Mouse (Mus musculus): ENCODE measurements at regions not wholly inside any gene's neighbourhood (a gene's known extent, or its start where the extent isn't known, plus 50 kb on each side); places are given as distances from the start of the nearest gene placed in this dataset.
A peak's percentile ranks its signal among the peaks of the same experiment; 100 is the strongest.

DNA sequence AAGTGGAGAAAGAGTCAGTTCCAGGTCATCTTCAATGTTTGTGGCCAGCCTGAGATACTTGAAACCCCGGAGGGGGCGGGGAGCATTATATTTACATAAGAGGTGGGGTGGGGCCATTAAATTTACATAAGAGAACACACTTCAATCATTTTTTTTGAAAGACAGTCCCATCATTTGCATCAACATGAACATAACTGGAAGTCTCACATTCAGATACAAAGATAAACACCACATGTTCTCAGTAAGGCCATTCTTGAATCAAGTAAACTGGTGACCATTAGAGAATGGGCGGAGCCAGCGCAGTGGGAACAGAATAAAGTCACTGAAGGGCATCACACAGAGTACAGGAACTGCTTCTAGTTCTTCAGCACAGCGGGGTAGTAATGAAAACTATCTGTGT, 137.2 kb downstream of the Atp23 start:
- no peaks in the 10 kb centered on the region for H3K9me3 ChIP-seq (replicated peaks; ENCODE audit: control insufficient read depth, insufficient read depth, low read length, poor library complexity, severe bottlenecking)
- H3K27me3 ChIP-seq (ENCODE audit: control insufficient read depth, insufficient read depth, low read length, poor library complexity, severe bottlenecking) = no peaks in the 10 kb centered on the region
- TF ChIP-seq EP300 (IDR thresholded peaks at IDR 0.05; ENCODE audit: insufficient read depth, low read depth, low read length) = no peak
- TF ChIP-seq POLR2A (IDR thresholded peaks at IDR 0.05; ENCODE audit: insufficient read depth, low read length) = no peak
- TF ChIP-seq CTCF (IDR thresholded peaks at IDR 0.05; ENCODE audit: low read depth, low read length) = no peak
- H3K4me3 ChIP-seq (ENCODE audit: low read depth, low read length) = no peak overlapping the region
- no peaks in the 10 kb centered on the region for H3K4me1 ChIP-seq (ENCODE audit: control insufficient read depth, insufficient read depth, low read length)
- no peak overlapping the region for H3K9ac ChIP-seq (ENCODE audit: low read depth, poor library complexity, severe bottlenecking)
- no peaks in the 10 kb centered on the region for H3K36me3 ChIP-seq (ENCODE audit: control insufficient read depth, insufficient read depth, low read length, poor library complexity, severe bottlenecking)
- no peak overlapping the region for H3K27ac ChIP-seq (ENCODE audit: insufficient read depth, low read length)

DNA sequence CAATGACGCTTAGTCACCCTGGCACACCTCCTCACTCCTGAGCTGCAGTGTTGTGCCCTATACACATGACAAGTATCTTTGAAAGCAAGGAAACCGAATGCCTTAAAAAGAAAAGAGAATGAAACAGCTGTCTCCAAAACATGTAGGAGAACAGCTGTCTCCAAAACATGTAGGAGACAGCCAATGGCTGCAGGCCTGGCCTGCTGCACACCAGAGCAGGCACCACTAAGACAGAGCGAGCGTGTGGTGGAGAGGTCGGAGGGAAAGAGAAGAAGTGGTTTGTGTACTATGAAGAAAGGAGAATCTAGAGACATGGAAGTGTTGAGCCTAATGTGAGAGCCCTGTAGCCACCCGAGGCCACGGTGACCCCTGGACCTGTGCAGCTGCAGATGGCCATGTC, 142.5 kb downstream of the Atp23 start:
- no peaks in the 10 kb centered on the region for H3K36me3 ChIP-seq (ENCODE audit: control insufficient read depth, insufficient read depth, low read length, poor library complexity, severe bottlenecking)
- no peak overlapping the region for H3K27ac ChIP-seq (ENCODE audit: insufficient read depth, low read length)
- H3K4me3 ChIP-seq (ENCODE audit: low read depth, low read length) = no peak overlapping the region
- no peaks in the 10 kb centered on the region for H3K27me3 ChIP-seq (ENCODE audit: control insufficient read depth, insufficient read depth, low read length, poor library complexity, severe bottlenecking)
- TF ChIP-seq CTCF (IDR thresholded peaks at IDR 0.05; ENCODE audit: low read depth, low read length) (no peak), EP300 (IDR thresholded peaks at IDR 0.05; ENCODE audit: insufficient read depth, low read depth, low read length) (no peak), POLR2A (IDR thresholded peaks at IDR 0.05; ENCODE audit: insufficient read depth, low read length) (no peak)
- H3K9ac ChIP-seq (ENCODE audit: low read depth, poor library complexity, severe bottlenecking) = no peak overlapping the region
- no peaks in the 10 kb centered on the region for H3K4me1 ChIP-seq (ENCODE audit: control insufficient read depth, insufficient read depth, low read length)
- H3K9me3 ChIP-seq (replicated peaks; ENCODE audit: control insufficient read depth, insufficient read depth, low read length, poor library complexity, severe bottlenecking) = no peaks in the 10 kb centered on the region

DNA sequence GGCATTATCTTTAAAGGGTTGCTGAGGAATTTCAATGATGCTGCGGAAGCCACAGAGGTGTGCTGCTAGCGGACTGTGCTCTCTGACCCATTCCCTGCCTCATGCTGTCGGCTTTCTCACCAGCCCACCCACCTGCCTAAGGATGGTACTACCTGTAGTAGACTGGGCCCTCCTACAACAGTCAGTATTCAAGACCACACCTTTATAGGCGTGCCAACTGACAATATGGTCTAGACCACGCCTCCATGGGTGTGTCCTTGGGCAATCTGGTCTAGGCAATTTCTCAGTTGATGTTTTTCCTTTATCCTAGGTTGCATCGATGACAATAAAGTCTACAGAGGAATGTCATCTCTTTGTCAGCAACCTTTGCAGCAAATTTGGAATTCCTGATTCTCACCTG, 148.0 kb downstream of the Atp23 start:
- Histone ChIP-seq H3K9me3 (replicated peaks; ENCODE audit: control insufficient read depth, insufficient read depth, low read length, poor library complexity, severe bottlenecking) (no peaks in the 10 kb centered on the region), H3K27me3 (ENCODE audit: control insufficient read depth, insufficient read depth, low read length, poor library complexity, severe bottlenecking) (no peaks in the 10 kb centered on the region), H3K9ac (ENCODE audit: low read depth, poor library complexity, severe bottlenecking) (no peak overlapping the region), H3K27ac (ENCODE audit: insufficient read depth, low read length) (no peak overlapping the region), H3K4me1 (ENCODE audit: control insufficient read depth, insufficient read depth, low read length) (peaks cover 2% of the 10 kb centered on the region), H3K36me3 (ENCODE audit: control insufficient read depth, insufficient read depth, low read length, poor library complexity, severe bottlenecking) (no peaks in the 10 kb centered on the region), H3K4me3 (ENCODE audit: low read depth, low read length) (no peak overlapping the region)
- no peak for TF ChIP-seq CTCF (IDR thresholded peaks at IDR 0.05; ENCODE audit: low read depth, low read length)
- no peak for TF ChIP-seq POLR2A (IDR thresholded peaks at IDR 0.05; ENCODE audit: insufficient read depth, low read length)
- TF ChIP-seq EP300 (IDR thresholded peaks at IDR 0.05; ENCODE audit: insufficient read depth, low read depth, low read length) = no peak

DNA sequence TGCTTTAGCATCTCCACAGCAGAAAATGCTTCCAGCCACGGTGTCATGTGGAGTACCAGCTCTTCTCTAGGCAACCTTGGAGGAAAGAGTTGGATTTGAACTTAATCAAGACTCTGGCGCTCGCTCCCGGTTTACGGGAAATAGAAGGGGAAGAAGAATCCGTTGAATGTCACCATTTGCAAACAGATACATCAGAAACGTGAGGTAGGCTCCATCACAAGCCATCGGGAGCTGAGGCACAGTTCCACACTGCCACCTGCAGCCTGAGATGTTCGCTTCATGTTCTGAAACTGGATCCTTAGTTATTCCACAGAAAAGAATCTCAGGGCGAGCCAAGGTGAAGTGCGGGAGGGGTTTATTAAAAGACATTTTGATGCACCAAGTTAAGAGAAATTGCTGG, 148.5 kb downstream of the Atp23 start:
- H3K4me3 ChIP-seq (ENCODE audit: low read depth, low read length) = no peak overlapping the region
- no peaks in the 10 kb centered on the region for H3K36me3 ChIP-seq (ENCODE audit: control insufficient read depth, insufficient read depth, low read length, poor library complexity, severe bottlenecking)
- no peaks in the 10 kb centered on the region for H3K27me3 ChIP-seq (ENCODE audit: control insufficient read depth, insufficient read depth, low read length, poor library complexity, severe bottlenecking)
- H3K4me1 ChIP-seq (ENCODE audit: control insufficient read depth, insufficient read depth, low read length) = peaks cover 2% of the 10 kb centered on the region
- H3K27ac ChIP-seq (ENCODE audit: insufficient read depth, low read length) = no peak overlapping the region
- no peaks in the 10 kb centered on the region for H3K9me3 ChIP-seq (replicated peaks; ENCODE audit: control insufficient read depth, insufficient read depth, low read length, poor library complexity, severe bottlenecking)
- no peak for TF ChIP-seq POLR2A (IDR thresholded peaks at IDR 0.05; ENCODE audit: insufficient read depth, low read length)
- TF ChIP-seq CTCF (IDR thresholded peaks at IDR 0.05; ENCODE audit: low read depth, low read length) = peak; percentile 58
- no peak overlapping the region for H3K9ac ChIP-seq (ENCODE audit: low read depth, poor library complexity, severe bottlenecking)

DNA sequence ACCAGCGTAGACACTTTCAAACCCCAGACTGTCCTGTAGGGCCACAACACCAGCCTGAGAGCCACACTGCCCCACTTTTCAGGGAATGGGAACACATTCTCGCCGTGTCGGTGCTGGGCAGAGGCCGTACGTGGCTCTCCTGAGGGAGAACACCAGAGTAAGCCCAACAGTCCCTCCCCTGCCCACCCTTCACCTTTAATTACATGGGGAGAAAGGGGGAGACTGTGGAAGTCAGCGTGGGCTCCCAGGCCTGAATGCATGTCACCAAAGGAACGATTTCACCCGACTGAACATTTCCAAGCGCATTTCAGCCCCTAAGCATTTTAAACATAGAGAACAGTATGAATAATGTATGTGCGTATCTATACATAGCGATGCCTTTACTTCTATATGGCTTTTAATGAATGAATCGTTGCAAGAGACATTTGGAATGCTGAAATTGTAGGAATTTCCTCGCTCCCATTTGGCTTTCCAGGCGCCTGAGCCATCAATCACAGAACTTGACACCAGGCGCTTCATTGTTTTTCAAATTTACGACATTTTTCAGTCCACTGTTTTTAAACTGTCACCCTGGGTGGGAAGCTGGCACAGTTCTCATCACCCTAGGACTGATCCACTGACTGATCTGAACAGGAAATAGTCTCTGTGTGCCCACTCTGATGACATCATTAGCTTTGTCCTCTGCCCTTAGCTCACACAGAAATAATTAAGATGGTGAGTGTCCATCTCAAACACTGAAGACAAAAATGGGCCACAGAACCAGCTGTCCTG, 152.3 kb downstream of the Atp23 start:
- no peak for TF ChIP-seq CTCF (IDR thresholded peaks at IDR 0.05; ENCODE audit: low read depth, low read length)
- TF ChIP-seq EP300 (IDR thresholded peaks at IDR 0.05; ENCODE audit: insufficient read depth, low read depth, low read length) = no peak
- TF ChIP-seq POLR2A (IDR thresholded peaks at IDR 0.05; ENCODE audit: insufficient read depth, low read length) = no peak
- Histone ChIP-seq H3K9me3 (replicated peaks; ENCODE audit: control insufficient read depth, insufficient read depth, low read length, poor library complexity, severe bottlenecking) (no peaks in the 10 kb centered on the region), H3K27me3 (ENCODE audit: control insufficient read depth, insufficient read depth, low read length, poor library complexity, severe bottlenecking) (no peaks in the 10 kb centered on the region), H3K4me1 (ENCODE audit: control insufficient read depth, insufficient read depth, low read length) (peaks cover 2% of the 10 kb centered on the region), H3K36me3 (ENCODE audit: control insufficient read depth, insufficient read depth, low read length, poor library complexity, severe bottlenecking) (no peaks in the 10 kb centered on the region), H3K4me3 (ENCODE audit: low read depth, low read length) (no peak overlapping the region), H3K9ac (ENCODE audit: low read depth, poor library complexity, severe bottlenecking) (no peak overlapping the region), H3K27ac (ENCODE audit: insufficient read depth, low read length) (no peak overlapping the region)

DNA sequence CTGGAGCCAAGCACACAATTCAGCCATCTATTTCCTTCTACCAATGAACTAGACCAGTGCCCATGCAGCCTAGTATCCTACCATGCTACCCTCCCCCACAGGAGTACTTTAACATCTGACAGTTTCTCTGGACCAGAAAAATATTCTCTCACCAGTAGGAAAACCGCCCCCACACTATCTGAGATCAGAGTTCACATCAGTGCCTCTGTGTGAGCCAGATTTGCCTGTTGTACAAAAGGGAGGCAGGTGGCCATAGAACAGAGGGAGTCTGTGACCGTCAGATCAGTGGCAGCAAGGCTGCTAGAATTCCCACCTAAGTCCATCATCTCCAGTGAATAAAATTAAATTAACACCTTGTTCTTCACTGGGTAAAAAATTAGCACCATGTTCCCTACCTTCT, 166.5 kb downstream of the Atp23 start:
- H3K9me3 ChIP-seq (replicated peaks; ENCODE audit: control insufficient read depth, insufficient read depth, low read length, poor library complexity, severe bottlenecking) = no peaks in the 10 kb centered on the region
- TF ChIP-seq CTCF (IDR thresholded peaks at IDR 0.05; ENCODE audit: low read depth, low read length) = no peak
- no peak for TF ChIP-seq EP300 (IDR thresholded peaks at IDR 0.05; ENCODE audit: insufficient read depth, low read depth, low read length)
- no peak for TF ChIP-seq POLR2A (IDR thresholded peaks at IDR 0.05; ENCODE audit: insufficient read depth, low read length)

More for the DNA sequence above, 166.5 kb downstream of the Atp23 start:
- Histone ChIP-seq H3K27ac (ENCODE audit: insufficient read depth, low read length) (no peak overlapping the region), H3K4me1 (ENCODE audit: control insufficient read depth, insufficient read depth, low read length) (no peaks in the 10 kb centered on the region), H3K4me3 (ENCODE audit: low read depth, low read length) (no peak overlapping the region), H3K9ac (ENCODE audit: low read depth, poor library complexity, severe bottlenecking) (no peak overlapping the region), H3K36me3 (ENCODE audit: control insufficient read depth, insufficient read depth, low read length, poor library complexity, severe bottlenecking) (no peaks in the 10 kb centered on the region), H3K27me3 (ENCODE audit: control insufficient read depth, insufficient read depth, low read length, poor library complexity, severe bottlenecking) (no peaks in the 10 kb centered on the region)
